Mouse (Mus musculus): Measurements from ENCODE around the gene Reck.

- TF ChIP-seq POLR2A (IDR thresholded peaks at IDR 0.05; ENCODE audit: borderline replicate concordance, extremely low read depth, low read depth, low read length) (no peak), CTCF (IDR thresholded peaks at IDR 0.05; ENCODE audit: insufficient read depth, low read length) (no peak)
Observed at GRCm38 (mm10) chr4:43833752-43834151, 41.6 kb upstream of the Reck start.

All from lung, adult 2 months (tissue).